Mouse (Mus musculus) kidney, postnatal 25 days (tissue): ENCODE results near the gene Slc5a4a.

Experiments
- DNase-seq, 2 experiments: peaks; one replicate each; pipeline ENCODE4 v3.0.0; 2021; ENCODE audit warnings: mixed read lengths in 2 of 2

Slc5a4a gene

GRCm38 (mm10) chr10:76225944-76226343 is 78.7 kb downstream of the Slc5a4a start:
- DNase-seq = no peak

- DNase-seq = peak in 1 of 2 experiments; percentile 10
Measured at GRCm38 (mm10) chr10:76229627-76230026, 82.4 kb downstream of the Slc5a4a start.

DNA sequence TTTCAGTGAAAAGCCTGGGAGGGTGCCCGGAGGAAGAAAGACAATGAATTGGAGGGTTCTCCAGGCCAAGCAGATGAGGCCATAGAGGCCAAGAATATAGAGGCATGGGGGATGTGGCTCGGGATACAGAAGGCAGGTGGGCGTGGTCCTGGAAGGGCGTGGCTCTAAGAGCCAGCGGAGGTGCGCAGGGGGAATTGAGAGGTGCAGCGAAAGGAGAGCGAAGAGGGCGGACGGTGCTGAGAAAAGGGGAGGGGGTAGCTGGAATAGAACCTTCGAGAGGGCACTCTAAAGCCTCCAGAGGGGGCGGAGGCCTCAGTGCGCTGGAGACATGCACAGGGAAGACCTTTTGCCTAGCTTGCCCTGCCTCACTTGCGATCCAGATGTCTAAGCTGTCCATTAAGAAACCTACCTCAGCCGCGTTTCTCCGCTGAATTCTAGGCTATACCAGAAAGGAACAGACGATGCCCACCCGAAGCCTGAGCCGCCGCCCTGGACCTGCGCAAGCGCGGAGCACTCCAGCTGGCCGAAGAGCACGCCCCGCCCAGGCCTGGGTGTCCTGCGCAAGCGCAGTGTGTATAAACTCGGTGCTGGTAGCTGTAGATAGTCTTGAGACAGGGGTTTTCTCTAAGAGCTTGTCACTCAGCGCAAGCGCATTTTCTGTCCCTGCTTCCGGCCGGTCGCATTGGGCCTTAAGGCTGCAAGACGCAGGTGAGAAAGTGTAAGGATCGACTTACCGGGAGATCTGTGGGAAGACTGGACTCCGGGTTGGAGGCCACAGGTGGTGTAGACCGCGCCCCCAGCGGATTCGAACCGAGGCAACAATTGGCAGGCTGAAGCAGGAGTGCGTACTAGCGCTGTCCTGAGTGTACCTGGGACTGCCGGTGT is 90.3 kb downstream of the Slc5a4a start, which contains the start of gene Prmt2:
Gene Prmt2, minus strand, starts transcription at position 525 of the 885 bp plus-strand sequence.
- peak; percentile 88 to 94 for DNase-seq
